Mouse (Mus musculus) heart, adult 2 months (tissue): ENCODE data around the gene Pim3.

ENCODE experiments used
- CTCF ChIP-seq: fragments of 200-600 bp; IDR thresholded peaks from 2 replicates; pipeline ENCODE4 v1.8.1; 2022; ENCODE audit warnings: antibody characterized with exemption, mild to moderate bottlenecking, moderate library complexity
- POLR2A ChIP-seq: fragments of 200-500 bp; IDR thresholded peaks from 2 replicates; pipeline ENCODE4 v1.6.1; 2011; ENCODE audit warnings: mild to moderate bottlenecking, low read depth, low read length, control low read depth; ENCODE audit not compliant: insufficient read depth

- no peak for TF ChIP-seq POLR2A
- no peak for TF ChIP-seq CTCF
These were observed 12.4 kb upstream of the Pim3 start for GRCm38 (mm10) chr15:88849621-88850020.
